Mouse (Mus musculus) splenic B cell, adult 2 months (primary cell): ENCODE measurements around the gene Vmn1r171.
"Not testable (repeated sequence)": the region's sequence is repeated elsewhere in the genome, so short reads cannot be mapped to it uniquely, and the experiment has no call there.

Source experiments
- DNase-seq: peaks from one replicate; pipeline ENCODE4 v3.0.0-alpha.2; 2011; ENCODE audit warnings: low read depth, low spot score
- H3K27me3 ChIP-seq: 2 replicates; pipeline ENCODE4 v1.6.1; 2012; ENCODE audit warnings: mild to moderate bottlenecking, low read length, moderate library complexity, mixed read lengths; ENCODE audit not compliant: control insufficient read depth, poor library complexity, insufficient read depth, severe bottlenecking
- H3K36me3 ChIP-seq: 2 replicates; pipeline ENCODE4 v1.6.1; 2012; ENCODE audit warnings: mild to moderate bottlenecking, low read length, moderate library complexity, mixed read lengths; ENCODE audit not compliant: control insufficient read depth, poor library complexity, insufficient read depth, severe bottlenecking

Gene Vmn1r171

DNA sequence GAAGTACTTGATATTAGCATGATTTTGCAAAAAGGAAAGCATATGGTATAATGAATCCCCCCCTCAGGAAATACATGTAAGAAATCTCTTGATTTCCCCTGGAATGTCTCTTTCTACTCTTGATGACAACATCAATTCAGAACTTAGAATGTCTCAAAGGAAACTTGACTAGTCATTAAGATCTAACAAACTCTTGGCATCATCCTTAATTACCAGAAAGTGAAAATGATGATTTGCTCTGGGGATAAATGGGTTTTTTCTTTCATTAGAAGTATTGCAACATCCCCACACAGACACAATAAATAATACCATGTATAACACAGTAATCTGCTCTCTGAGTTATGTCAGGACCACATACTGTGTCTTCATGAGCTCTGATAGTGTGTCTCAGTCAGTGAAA is at the start of gene Vmn1r171:
Gene Vmn1r171 (plus strand): TSS at position 301 of the 400 bp plus-strand sequence.
- Histone ChIP-seq H3K36me3 (no peaks in the 10 kb centered on the region), H3K27me3 (no peaks in the 10 kb centered on the region)
- DNase-seq = no peak

DNA sequence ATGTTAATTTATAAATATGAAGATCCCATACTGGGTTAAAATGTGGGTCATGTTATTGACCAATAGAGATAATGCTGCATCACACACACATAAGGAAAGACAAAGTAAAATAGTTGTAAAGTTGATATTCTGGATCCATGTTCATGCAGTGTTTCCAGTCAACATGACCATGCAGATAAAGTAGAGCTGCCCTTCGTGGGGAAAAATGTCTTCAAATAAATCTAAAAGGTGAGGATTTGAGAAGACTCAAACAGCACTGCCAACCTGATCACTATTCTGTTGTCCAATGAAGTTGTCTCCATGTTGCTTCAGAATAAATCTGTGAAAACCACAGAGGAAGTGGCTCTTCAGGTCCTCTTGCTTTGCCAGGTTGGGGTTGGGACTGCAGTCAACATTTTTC is 24.6 kb upstream of the Vmn1r171 start, which contains the start of gene Vmn1r170:
Gene Vmn1r170 (plus strand): TSS at position 301 of the 400 bp plus-strand sequence.
- not testable (repeated sequence) for H3K27me3 ChIP-seq, H3K36me3 ChIP-seq, DNase-seq

DNA sequence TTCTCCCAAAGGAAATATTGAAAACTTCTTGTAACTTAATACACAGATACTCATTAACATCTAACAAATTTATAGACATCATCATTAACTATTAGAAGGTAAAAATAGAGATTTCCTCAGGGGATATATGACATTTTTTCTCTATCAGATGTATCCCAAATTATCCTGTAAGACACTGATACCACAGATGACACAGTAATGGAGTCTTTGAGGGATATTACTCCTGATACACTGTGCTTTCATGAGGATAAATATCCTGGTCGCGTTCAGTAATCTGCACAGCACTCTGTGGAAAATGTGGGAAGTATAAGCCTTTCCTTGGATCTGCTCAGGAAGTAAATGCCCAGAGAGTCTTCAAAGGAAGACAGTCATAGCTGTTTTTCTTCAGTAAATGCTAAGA is 27.5 kb downstream of the Vmn1r171 start, which contains the start of gene Vmn1r172:
Gene Vmn1r172 (plus strand): TSS at position 301 of the 400 bp plus-strand sequence.
- no peak for DNase-seq
- no peaks in the 10 kb centered on the region for H3K27me3 ChIP-seq
- H3K36me3 ChIP-seq = no peaks in the 10 kb centered on the region
